Mouse (Mus musculus): ENCODE measurements around the gene Arfgap2. TPM values are rescaled to one million over a fixed set of nuclear protein-coding genes. Genes with fewer than 3 reads are reported as not detected.

Gene Arfgap2
- total and polyA plus RNA-seq, 3 experiments, result 55.1 to 77.6 (median 57.0) TPM

DNA sequence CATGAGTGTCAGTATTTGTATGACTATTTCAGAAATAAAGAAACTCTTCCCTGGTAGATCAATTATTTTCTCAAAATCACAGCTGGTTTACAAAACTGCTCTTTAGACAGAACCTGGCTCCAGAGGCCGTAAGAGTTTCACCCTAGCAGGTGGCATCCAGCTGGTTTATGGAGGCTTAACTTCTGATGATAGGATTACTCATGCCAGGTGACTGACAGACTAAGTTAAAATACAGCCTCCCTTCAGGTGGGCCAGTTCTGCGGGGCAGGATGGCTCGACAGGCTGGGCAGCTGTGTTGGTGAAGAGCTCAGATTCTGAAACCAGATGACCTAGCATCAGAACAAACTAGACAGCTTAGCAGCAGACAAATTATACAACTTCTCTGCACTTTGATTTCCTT, 44.8 kb downstream of the Arfgap2 start:
- Histone ChIP-seq H3K27me3 (replicated peaks) (no peaks in the 10 kb centered on the region), H3K9ac (ENCODE audit: insufficient read depth, low read depth) (no peak overlapping the region), H3K4me1 (ENCODE audit: control insufficient read depth in 1 of 2, insufficient read depth in 2 of 2) (peaks cover 8 to 35% of the 10 kb centered on the region in 2 experiments; a peak in 3 of 4 replicates), H3K27ac (ENCODE audit: insufficient read depth, low read depth) (no peak overlapping the region), H3K36me3 (replicated peaks in 1 of 2; ENCODE audit: control insufficient read depth in 1 of 2, insufficient read depth in 1 of 2, low read length in 1 of 2) (no peaks in the 10 kb centered on the region), H3K4me3 (replicated peaks in 1 of 3; ENCODE audit: low read depth in 2 of 3, low read length in 2 of 3, poor library complexity in 1 of 3) (no peak overlapping the region), H3K4me2 (ENCODE audit: insufficient read depth, low read depth, poor library complexity, severe bottlenecking) (no peak overlapping the region), H3K9me3 (replicated peaks; ENCODE audit: low read length) (no peaks in the 10 kb centered on the region), H3K79me2 (replicated peaks; ENCODE audit: control insufficient read depth, extremely low read depth, insufficient read depth, poor library complexity, severe bottlenecking) (no peaks in the 10 kb centered on the region)
- dilution Hi-C loops (cut with MboI; ENCODE audit: extremely low pct_ligation_motif_present, extremely low pct_unique_long_range_greater_than_20kb, low sequenced_read_pairs) (no loop called here), in situ Hi-C loops (cut with MboI; ENCODE audit: low pct_ligation_motif_present, low pct_unique_long_range_greater_than_20kb, low sequenced_read_pairs) (no loop called here)
- DNase-seq (ENCODE audit: extremely low read depth), result no peak
- no peak for TF ChIP-seq MEF2A (IDR thresholded peaks at IDR 0.05; ENCODE audit: borderline replicate concordance, low read depth, low read length)
- no peak for TF ChIP-seq MAZ (IDR thresholded peaks at IDR 0.05; ENCODE audit: low read depth, low read length)
- no peak for TF ChIP-seq CHD2 (IDR thresholded peaks at IDR 0.05; ENCODE audit: low read length)
- no peak for TF ChIP-seq USF2 (conservative IDR thresholded peaks at IDR 0.05; ENCODE audit: low read depth, low read length)
- no peak for TF ChIP-seq E2F4 (IDR thresholded peaks at IDR 0.05; ENCODE audit: insufficient replicate concordance, low read depth, low read length)
- no peak for TF ChIP-seq ZNF384 (IDR thresholded peaks at IDR 0.05; ENCODE audit: low read depth, low read length)
- TF ChIP-seq CHD1 (IDR thresholded peaks at IDR 0.05; ENCODE audit: low read depth, low read length), result no peak
- no peak for TF ChIP-seq ZMIZ1 (IDR thresholded peaks at IDR 0.05; ENCODE audit: low read depth, low read length)
- no peak for TF ChIP-seq MAFK (IDR thresholded peaks at IDR 0.05; ENCODE audit: insufficient replicate concordance, low read length)
- TF ChIP-seq TCF12 (IDR thresholded peaks at IDR 0.05; ENCODE audit: low read depth, low read length), result no peak
- TF ChIP-seq EP300 (IDR thresholded peaks at IDR 0.05; ENCODE audit: low read length), result no peak
- no peak for TF ChIP-seq MXI1 (IDR thresholded peaks at IDR 0.05; ENCODE audit: low read depth, low read length)

GRCm38 (mm10) chr2:91312578-91313311, 48.0 kb downstream of the Arfgap2 start:
- DNase-seq (ENCODE audit: extremely low read depth), result no peak
- Histone ChIP-seq H3K27ac (ENCODE audit: insufficient read depth, low read depth) (no peak overlapping the region), H3K36me3 (replicated peaks in 1 of 2; ENCODE audit: control insufficient read depth in 1 of 2, insufficient read depth in 1 of 2, low read length in 1 of 2) (peaks cover 0 to 3% of the 10 kb centered on the region in 2 experiments), H3K9me3 (replicated peaks; ENCODE audit: low read length) (no peaks in the 10 kb centered on the region), H3K4me1 (ENCODE audit: control insufficient read depth in 1 of 2, insufficient read depth in 2 of 2) (peaks cover 5 to 17% of the 10 kb centered on the region in 2 experiments; a peak in 3 of 4 replicates), H3K4me2 (ENCODE audit: insufficient read depth, low read depth, poor library complexity, severe bottlenecking) (no peak overlapping the region), H3K4me3 (replicated peaks in 1 of 3; ENCODE audit: low read depth in 2 of 3, low read length in 2 of 3, poor library complexity in 1 of 3) (no peak overlapping the region), H3K9ac (ENCODE audit: insufficient read depth, low read depth) (no peak overlapping the region), H3K79me2 (replicated peaks; ENCODE audit: control insufficient read depth, extremely low read depth, insufficient read depth, poor library complexity, severe bottlenecking) (no peaks in the 10 kb centered on the region), H3K27me3 (replicated peaks) (no peaks in the 10 kb centered on the region)
- no peak for TF ChIP-seq JUN (IDR thresholded peaks at IDR 0.05; ENCODE audit: insufficient read depth, low read depth, low read length)
- dilution Hi-C loops (cut with MboI; ENCODE audit: extremely low pct_ligation_motif_present, extremely low pct_unique_long_range_greater_than_20kb, low sequenced_read_pairs) (no loop called here), in situ Hi-C loops (cut with MboI; ENCODE audit: low pct_ligation_motif_present, low pct_unique_long_range_greater_than_20kb, low sequenced_read_pairs) (no loop called here)

Data from CH12.LX (cell line).